Mouse (Mus musculus) T-cell, adult 2 months (primary cell): ENCODE results near the gene Hlcs.

Experiments
- DNase-seq: peaks from one replicate; pipeline ENCODE4 v3.0.0; 2022; ENCODE audit warnings: low spot score

The Hlcs gene

GRCm38 (mm10) chr16:94289138-94290072 is 24.0 kb downstream of the Hlcs start:
- DNase-seq, result no peak

DNA sequence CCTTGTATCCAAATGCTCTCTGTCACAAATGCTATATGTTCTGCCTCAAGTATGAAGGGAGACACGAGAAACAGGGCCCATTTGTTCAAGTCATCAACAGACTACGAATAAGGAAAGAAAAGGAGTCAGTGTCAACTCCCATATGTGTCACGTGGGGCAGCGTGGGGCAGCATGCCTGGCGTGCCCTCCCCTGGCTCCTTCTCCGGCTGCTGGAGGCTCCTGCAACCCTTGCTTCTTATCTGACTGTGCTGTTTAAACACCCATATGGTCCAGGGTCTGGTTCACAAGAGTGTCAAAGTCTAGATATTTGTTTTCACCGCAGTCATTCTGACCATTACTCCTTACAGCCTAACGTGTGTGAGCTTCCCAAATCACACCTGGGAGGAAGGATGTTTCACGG is 25.5 kb downstream of the Hlcs start:
- no peak for DNase-seq

GRCm38 (mm10) chr16:94283972-94284371 is 29.4 kb downstream of the Hlcs start:
- no peak for DNase-seq

DNA sequence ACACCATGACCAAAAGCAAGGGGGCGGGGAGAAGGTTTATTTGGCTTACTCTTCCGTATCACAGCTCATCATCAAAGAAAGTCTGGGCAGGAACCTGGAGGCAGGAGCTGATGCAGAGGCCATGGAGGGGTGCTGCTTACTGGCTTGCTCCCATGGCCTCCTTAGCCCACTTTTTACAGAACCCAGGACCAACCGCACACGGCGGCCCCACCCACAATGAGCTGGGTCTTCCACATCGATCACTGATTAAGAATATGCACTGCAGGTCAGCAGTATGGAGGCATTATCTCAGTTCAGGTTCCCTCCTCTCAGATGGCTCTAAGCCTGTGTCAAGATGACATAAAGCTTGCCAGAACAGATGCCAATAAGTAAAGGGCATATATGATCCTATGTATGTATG is 42.5 kb downstream of the Hlcs start:
- DNase-seq, result no peak

DNA sequence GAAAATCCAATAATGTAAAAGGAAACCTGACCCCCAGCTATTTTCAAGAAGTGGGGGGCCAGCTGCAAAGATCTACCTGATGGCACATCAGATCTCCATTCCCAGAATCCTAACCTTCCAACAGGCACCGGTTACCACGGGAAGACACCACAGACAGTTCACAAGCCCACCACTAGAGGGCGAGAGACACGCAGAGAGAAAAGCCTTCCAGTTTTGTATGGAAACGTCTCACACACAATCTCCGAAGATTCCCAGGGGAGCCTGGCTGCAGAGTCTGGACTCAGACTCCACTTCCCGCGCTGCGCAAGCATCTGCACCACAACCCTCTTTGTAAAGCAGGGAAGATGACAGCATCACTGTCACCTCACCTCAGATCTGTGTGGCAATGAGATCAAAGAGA is 43.7 kb downstream of the Hlcs start:
- peak; percentile 58 for DNase-seq

- DNase-seq, result no peak
Observed at GRCm38 (mm10) chr16:94268205-94268604, 45.2 kb downstream of the Hlcs start.

- DNase-seq, result no peak
Observed at GRCm38 (mm10) chr16:94264611-94265010, 48.8 kb downstream of the Hlcs start.

GRCm38 (mm10) chr16:94262501-94262900 is 50.9 kb downstream of the Hlcs start:
- no peak for DNase-seq

GRCm38 (mm10) chr16:94260938-94261630 is 52.3 kb downstream of the Hlcs start:
- DNase-seq, result no peak

- peak; percentile 71 for DNase-seq
Observed at GRCm38 (mm10) chr16:94258366-94259310, 54.7 kb downstream of the Hlcs start.

DNA sequence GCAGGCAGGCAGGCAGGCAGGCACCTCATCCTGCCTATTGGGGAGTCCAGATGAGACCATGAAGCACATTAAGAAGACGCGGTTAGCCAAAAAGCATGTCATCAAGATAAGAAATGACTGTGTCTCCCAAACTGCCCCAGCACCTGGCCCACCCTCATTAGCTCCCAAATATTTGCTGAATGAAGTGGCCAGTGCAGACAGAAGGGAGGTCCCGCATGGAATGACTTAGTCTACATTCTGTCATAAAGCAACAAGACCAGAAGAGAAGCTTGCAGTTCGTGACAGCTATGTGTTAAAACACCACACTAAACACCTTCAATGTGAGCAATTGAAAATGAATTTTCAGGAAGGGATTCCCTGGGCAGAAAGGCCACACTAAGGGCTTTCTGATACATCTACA is 57.8 kb downstream of the Hlcs start:
- DNase-seq, result no peak

DNA sequence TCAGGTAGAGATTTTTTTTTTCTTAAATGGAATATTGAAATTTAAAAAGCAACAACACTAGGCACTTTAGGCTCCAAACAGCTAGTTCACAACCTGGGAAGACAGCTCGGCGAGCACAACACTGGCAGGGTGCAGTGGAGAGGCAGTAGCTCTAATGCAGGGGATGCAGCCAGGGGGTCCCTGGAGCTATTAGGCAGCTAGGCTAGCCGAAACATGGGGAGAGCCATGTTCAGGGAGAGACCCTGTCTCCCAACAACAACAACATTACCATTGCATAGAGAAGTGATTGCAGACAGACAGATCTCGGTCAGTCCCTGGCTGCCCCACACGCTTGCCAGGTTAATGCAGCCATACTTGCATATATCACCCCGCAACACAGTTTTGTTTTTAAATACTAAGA is 58.3 kb downstream of the Hlcs start:
- DNase-seq, result no peak

- peak; percentile 70 for DNase-seq
Observed at GRCm38 (mm10) chr16:94254415-94254891, 58.9 kb downstream of the Hlcs start.

DNA sequence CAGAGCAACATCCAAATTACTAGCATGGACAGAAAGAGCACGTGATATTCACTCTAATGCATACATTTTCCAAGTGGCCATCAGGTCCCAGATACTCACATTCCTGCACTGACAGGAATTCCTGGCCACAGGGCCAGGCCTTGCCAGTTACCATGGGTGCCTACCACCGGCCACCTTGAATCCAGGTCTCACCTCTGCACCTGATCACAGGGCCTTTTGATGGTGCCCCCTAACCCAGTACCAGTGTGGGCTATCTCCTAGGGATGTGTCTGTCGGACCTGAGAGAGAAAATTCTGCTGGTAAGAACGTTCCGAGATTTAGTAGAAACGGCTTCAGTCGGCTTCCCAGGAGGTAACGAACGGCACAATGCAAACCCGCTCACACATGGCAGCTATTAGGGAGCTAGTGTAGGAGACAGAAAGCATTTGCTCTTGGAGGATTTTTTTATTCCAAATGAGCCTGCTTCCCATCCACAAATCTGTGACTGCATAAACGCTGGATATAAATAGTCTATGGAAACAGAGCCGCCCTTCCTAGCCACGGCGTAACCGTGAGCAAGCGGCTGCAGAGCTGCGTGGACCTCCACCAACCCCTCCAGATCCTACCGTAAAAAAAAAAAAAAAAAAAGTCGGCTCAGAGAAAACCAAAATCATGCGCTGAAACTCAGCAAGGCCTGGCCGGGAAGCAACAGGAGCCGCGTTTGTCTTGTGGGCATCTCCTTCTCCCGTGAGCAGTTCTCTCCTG is 59.5 kb downstream of the Hlcs start:
- DNase-seq, result no peak

DNA sequence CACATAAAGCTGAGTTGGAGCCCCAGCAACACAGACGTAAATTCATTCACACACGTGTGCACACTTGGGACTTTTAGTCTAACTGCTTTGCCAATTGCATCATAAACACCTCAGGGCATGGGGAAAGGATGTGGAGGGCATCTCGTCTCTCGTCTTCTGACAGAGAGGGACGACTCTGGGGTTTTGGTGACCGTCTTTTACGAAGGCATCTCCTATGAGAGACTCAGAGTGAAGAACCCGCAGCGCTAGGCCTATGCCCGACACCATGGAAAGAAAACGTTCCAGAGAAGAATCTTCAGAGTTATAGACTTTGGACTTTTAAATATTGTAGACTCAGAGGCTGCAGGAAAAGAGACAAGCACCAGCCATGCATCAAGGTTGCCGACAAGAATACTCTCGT is 61.6 kb downstream of the Hlcs start:
- DNase-seq, result no peak

DNA sequence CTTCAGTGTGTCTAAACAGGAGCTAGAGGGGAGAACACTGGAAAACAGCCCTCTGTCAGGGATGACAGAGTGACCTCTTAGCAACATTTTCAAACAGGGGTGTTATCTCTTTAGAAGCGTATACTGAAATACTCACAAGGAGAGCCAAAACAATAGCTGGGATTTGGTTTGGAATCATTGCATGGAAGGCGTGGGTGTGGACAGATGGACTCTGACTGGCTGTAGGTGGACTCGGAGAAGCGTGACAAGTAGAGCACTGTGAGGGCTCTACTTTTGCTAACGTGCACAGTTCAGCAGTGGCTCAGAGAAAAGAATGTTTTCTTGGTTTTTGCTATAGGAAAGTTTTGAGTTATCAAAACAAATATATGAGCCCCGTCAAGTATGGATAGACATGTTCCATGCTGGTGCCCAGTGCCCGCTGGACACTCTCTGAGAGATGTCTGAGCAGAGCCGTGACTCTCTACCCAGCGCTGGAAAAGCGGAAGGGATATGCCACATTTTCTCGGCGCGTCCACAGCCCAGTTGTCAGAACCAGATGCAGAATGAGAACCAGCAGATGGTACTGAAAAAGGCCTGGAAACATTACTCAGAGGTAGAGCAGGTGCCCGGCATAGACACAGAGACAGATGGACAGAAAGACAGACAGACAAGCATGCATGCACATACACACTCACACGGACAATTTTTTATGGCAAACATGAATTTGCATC is 62.6 kb downstream of the Hlcs start:
- no peak for DNase-seq

DNA sequence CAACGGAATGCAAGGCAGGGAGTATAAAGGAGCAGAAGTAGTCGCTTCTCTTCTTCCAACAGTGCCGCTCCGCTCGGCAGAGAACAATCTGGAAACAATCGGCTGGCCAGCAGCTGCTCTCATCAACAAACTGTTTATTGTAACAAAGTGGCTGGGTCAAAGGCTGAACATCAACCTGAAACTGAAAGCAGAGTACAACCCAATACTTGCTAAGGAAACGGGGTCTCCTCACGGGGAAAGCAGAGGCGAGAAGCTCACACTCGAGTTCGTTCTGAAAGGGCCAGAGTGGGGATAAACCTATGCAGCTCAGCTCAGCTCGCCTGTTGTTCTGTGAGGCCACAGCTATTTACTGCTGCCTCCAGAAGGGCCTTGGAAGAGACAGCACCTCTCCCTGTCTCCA is 63.2 kb downstream of the Hlcs start:
- DNase-seq, result no peak

DNA sequence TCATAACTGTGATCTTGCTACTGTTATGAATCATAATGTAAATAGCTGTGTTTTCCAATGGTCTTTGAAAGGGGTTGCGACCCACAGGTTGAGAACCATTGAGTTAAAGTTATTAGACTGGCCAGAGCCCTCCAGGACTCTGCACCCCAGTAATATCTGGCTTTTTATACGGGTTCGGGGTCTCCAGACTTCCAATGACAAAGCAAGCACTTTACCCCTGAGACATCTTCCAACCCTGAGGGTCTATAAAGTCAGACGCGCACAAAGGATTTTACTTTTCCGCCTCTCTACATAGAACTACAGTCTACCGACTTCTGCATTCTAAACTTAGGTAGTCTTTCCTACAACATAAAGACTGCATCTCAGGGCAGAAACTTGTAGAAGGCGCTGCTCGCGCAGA is 63.7 kb downstream of the Hlcs start:
- DNase-seq, result no peak

- no peak for DNase-seq
Observed at GRCm38 (mm10) chr16:94248721-94249120, 64.7 kb downstream of the Hlcs start.

DNA sequence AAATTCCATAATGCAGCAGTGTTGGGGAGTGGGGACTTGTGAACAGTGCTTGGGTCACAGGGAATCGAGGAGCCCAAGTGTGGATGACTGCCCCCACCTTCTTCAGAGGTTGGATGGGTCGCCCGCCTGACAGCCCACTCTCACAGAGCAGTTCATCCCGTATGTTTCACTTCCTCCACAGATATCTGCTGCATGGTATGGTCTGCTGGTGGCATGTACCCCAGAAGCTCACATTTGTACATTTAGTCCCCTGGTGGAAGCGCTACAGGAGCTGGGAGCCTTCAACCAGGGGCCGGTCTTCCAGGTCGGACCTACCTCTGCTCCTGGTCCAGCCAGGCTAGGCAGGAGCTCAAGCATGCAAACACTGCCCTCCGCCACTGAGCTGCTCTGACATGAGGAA is 66.4 kb downstream of the Hlcs start:
- DNase-seq, result no peak
